Mouse (Mus musculus): Measurements from ENCODE around the gene Ms4a6d.
"Not testable (repeated sequence)": the region's sequence is repeated elsewhere in the genome, so short reads cannot be mapped to it uniquely, and the experiment has no call there.

The Ms4a6d gene

GRCm38 (mm10) chr19:11554726-11555125, 49.9 kb downstream of the Ms4a6d start:
- DNase-seq (ENCODE audit: low spot score): no peak

- DNase-seq (ENCODE audit: low spot score): no peak
Observed at GRCm38 (mm10) chr19:11547911-11548310, 56.7 kb downstream of the Ms4a6d start.

DNA sequence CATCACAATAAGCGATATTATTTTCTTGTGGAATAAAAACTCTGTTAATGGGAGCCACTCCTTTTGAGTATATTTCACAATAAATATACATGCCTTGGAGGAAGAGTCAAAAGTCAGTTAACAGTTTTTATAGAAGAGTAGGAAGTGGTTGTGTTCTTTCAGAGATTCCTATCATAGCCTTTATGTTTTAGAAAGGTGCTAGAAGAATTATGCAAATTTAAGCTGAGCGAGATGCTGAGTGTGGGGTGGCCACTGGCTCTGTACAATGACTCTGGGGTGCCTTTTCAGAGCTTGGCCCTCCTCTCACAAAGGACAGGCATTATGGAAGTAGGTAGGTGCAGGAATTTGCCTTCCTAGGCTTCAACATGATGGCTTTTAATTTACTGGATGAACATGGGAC, 60.3 kb downstream of the Ms4a6d start:
- DNase-seq (ENCODE audit: low spot score): not testable (repeated sequence)

DNA sequence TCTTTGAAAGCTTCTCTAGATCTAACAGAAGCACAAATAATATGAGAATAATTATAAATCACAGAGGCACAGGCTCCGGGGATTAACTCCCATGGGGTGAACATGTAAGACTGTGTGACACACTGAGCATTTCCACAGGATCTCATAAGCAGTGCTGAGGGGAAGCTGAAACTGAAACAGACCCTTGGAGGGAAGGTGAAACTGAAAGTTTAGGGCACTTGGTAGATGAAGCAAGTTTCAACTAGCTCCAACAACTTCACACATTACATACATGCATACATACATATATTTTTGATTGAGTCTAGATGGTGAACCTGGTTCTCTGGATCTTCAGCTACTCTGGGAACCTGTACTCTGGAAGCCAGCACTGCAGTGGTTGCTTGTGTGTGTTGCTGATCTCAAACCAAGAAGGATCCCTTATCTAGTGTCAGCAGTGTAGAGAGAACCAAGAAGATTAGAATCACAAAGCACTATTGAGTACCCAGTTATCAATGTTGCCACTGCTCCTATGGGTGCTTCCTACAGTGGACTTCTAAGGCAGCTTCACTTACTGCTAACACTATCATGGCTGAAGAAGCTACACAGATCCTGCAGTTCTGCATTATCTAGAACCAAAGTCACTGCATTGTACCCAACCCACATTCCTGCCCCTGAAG, 64.4 kb downstream of the Ms4a6d start:
- DNase-seq (ENCODE audit: low spot score): not testable (repeated sequence)

- DNase-seq (ENCODE audit: low spot score): no peak
Observed at GRCm38 (mm10) chr19:11537336-11537735, 67.3 kb downstream of the Ms4a6d start.
